Mouse (Mus musculus) ES-E14 (cell line): ENCODE measurements around the gene Selenoi.

Source experiments
- CHD2 ChIP-seq: IDR thresholded peaks from 2 replicates; pipeline ENCODE4 v1.6.1; 2014; ENCODE audit warnings: mild to moderate bottlenecking, low read depth, low read length, inconsistent platforms
- MAFK ChIP-seq: IDR thresholded peaks from 2 replicates; pipeline ENCODE4 v1.6.1; 2014; ENCODE audit warnings: mild to moderate bottlenecking, low read depth, low read length, inconsistent platforms; ENCODE audit not compliant: insufficient read depth
- ZNF384 ChIP-seq: IDR thresholded peaks from 2 replicates; pipeline ENCODE4 v1.6.1; 2012; ENCODE audit warnings: low read depth, low read length, inconsistent platforms

- TF ChIP-seq ZNF384: no peak
- no peak for TF ChIP-seq MAFK
- no peak for TF ChIP-seq CHD2
These were observed 6.2 kb downstream of the Selenoi start for GRCm38 (mm10) chr5:30238533-30238932.
